Comparison of ENCODE assay signal across 8 mouse cellular contexts in the genomic region with DNA sequence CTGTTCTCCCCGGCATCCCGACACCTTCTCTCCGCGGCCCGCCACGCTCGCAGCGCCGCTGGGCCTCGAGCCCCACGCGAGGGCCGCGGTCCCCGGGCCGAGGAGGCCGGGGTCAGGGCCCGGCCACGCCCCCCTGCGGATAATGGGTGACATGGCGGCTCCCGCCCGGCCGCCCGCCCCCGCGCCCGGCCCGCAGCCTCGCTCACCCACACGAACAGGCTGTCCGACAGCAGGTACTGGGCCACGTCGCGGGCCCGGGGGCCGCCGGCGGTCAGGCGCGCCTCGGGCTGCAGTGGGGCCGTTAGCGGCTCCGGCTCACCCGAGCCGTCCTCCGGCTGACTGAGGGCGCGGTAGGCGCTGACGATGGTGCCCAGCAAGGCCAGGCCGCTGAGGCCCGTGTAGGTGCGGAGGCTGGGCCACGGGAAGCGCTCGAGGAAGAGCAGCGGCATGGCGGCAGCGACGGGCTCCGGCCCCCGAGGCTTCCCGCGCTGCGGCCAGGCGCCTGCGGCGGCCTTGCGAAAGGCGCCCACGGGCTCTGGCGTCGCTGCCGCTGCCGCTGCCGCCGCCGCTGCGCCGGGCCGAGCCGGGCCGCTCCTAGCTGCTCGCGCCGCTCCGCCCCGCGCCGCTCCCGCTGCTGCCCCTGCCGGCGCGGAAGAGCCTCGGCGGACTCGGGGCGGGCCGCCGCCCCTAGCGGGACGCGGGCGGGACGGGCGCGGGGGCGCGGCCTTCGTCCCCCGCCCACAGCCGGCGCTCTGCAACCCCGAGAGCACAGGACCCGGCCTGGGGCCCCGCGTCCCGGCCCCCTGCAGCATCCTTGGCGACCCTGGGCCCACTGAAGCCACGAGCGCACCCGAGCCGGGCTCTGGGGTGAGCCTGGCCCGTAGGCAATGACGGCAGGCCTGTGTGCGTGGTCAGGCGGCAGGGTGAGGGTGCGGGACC. TPM values are rescaled to one million over a fixed set of nuclear protein-coding genes. Genes with fewer than 3 reads are reported as not detected.
DNase-seq lines count a peak whose midpoint lies in the region; ATAC-seq and TF ChIP-seq lines count a peak whose summit lies in the region.

A gene (minus strand): TSS at position 830 of the 939 bp plus-strand sequence.

- no peaks in the 10 kb centered on the region for H3K9me3 ChIP-seq in hindbrain, embryonic 13.5 days

- H3K36me3 ChIP-seq in hindbrain, embryonic 13.5 days = no peaks in the 10 kb centered on the region

- H3K4me2 ChIP-seq in hindbrain, embryonic 13.5 days = peak within 1 kb of the TSS; percentile 87

- peak within 1 kb of the TSS; percentile 91 for H3K27ac ChIP-seq in hindbrain, embryonic 13.5 days
- peak within 1 kb of the TSS; percentile 97 for H3K27ac ChIP-seq in left cerebral cortex, adult 2 months

- peak; percentile 84 for DNase-seq in ZHBTc4 (ENCODE audit: low read depth, low spot score)
- DNase-seq in cerebellum, postnatal 25 days = peak; percentile 80 to 86
- DNase-seq in frontal cortex, postnatal 25 days (ENCODE audit: low spot score in 2 of 2) = peak; percentile 24 to 31
- DNase-seq in left cerebral cortex, adult 2 months (ENCODE audit: extremely low spot score in 1 of 2, low spot score in 2 of 2) = peak; percentile 50 to 58
- DNase-seq in right cerebral cortex, adult 18-20 months = peak; percentile 59
- DNase-seq in urinary bladder, postnatal 36 days (ENCODE audit: low spot score in 2 of 2) = peak; percentile 54 to 56

- peak within 1 kb of the TSS; percentile 97 for H3K9ac ChIP-seq in hindbrain, embryonic 13.5 days

- no peaks in the 10 kb centered on the region for H3K27me3 ChIP-seq in hindbrain, embryonic 13.5 days

- peaks cover 32% of the 10 kb centered on the region for H3K4me1 ChIP-seq in hindbrain, embryonic 13.5 days (replicated peaks)

- ATAC-seq in hindbrain, embryonic 13.5 days (ENCODE audit: low FRiP score) = peak; percentile 93
- ATAC-seq in megakaryocyte, adult 5-6 weeks (ENCODE audit: poor library complexity, severe bottlenecking) = peak; percentile 84

- TF ChIP-seq CTCF in left cerebral cortex, adult 2 months (IDR thresholded peaks at IDR 0.05) = peak; percentile 29

- intact Hi-C loops in left cerebral cortex, adult 2 months (cut with DNase I) = loop anchor here (2.0 kb wide), 1 partner anchor 25 kb away; a partner anchor contains a TSS

- H3K4me3 ChIP-seq in hindbrain, embryonic 13.5 days = peak within 1 kb of the TSS; percentile 96
- peak within 1 kb of the TSS; percentile 87 for H3K4me3 ChIP-seq in left cerebral cortex, adult 2 months

- under 1% methylated on average over 98 of the region's 130 CpGs for WGBS in hindbrain, embryonic 13.5 days

RNA-seq across cellular contexts. Expression of the gene that starts here (rescaled TPM):
- 60.6 and 64.3 TPM in 2 replicates for polyA plus RNA-seq in hindbrain, embryonic 13.5 days (2015; fragmentation: Nextera tagmentation; extraction: Ambion mirVana)
- 100 to 1,000 TPM; 114 to 118 TPM for total RNA-seq in left cerebral cortex, adult 2 months (2021)
- total RNA-seq in megakaryocyte, adult 5-6 weeks (2015) = 35.5 and 37.5 TPM in 2 replicates
- 83.7 and 97.7 TPM in 2 replicates for total RNA-seq in megakaryocyte, adult 5-6 weeks (2017)

Comparison
In these comparisons a context has a peak if more than half of its experiments do, and no peak if none do; other contexts are left out.
1. Peak in every context shown above with its lines: DNase-seq, ATAC-seq, H3K4me3 ChIP-seq and H3K27ac ChIP-seq.
2. DNase-seq: peak in every context shown above with its lines; median percentile 84 in ZHBTc4; 83 in cerebellum, postnatal 25 days; 59 in right cerebral cortex, adult 18-20 months; 55 in urinary bladder, postnatal 36 days; 54 in left cerebral cortex, adult 2 months; 28 in frontal cortex, postnatal 25 days.